Mouse (Mus musculus) thymus, postnatal 10 days (tissue): ENCODE results near the gene Col4a3.

ENCODE experiments used
- DNase-seq, 2 experiments: peaks; one replicate each; pipeline ENCODE4 v3.0.0; 2021; ENCODE audit warnings: low spot score in 2 of 2

Col4a3 gene

DNA sequence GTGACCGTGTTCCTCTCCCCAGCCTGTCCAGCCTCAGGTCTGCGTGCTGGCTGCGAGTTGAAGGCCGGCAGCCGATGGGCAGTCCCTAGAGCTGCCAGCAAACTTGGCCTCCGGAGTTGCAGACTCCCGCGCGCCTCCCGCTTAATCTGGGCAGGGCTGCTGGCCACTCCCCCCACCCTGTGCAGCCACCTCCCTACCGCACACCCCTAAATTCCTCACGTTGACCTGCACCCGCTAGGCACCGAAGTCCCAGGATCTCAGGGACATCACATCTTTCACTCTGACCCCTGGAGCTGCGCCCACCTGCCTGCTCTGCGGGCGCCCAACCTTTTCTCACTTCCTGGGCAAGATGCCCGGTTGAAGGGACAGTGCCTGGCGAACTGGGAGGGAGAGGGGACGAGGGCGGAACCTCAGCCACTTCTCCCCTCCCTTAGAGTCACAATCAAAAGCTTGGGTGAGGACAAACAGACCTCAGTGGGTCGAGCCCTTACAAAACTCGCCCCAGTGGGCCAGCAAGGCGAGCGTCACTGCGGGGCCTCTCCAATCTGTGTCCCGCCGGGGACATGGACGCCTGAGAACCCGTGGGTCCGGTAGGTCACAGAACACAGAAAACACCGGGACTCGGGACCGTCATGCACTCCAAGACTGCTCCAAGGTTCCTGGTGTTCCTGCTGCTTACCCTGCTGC lies at the start of gene Col4a3, which contains the start of gene Col4a4:
Gene Col4a3, plus strand, starts transcription at position 209 of the 687 bp plus-strand sequence.
Gene Col4a4, minus strand, starts transcription at position 137 of the 687 bp plus-strand sequence.
- DNase-seq: no peak

DNA sequence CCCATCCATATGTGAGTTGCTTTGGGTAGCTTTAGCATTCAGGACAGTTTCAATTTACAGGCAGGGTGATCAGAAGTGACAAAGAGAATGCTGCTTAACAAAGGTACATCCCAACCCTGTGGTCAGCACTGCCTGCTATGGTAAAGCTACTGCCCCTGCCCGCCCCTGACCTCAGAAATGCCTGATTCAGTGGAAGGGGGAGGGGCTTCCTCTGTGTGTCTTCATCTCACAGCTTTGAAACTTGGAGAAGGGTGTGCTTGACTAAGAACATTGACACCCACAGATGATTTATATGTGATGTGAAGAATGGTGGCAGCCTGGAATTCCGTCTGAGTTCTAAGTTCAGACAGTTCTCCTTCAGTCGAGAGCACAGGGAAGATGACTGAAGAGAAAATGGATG lies 48.9 kb upstream of the Col4a3 start:
- DNase-seq: no peak

DNA sequence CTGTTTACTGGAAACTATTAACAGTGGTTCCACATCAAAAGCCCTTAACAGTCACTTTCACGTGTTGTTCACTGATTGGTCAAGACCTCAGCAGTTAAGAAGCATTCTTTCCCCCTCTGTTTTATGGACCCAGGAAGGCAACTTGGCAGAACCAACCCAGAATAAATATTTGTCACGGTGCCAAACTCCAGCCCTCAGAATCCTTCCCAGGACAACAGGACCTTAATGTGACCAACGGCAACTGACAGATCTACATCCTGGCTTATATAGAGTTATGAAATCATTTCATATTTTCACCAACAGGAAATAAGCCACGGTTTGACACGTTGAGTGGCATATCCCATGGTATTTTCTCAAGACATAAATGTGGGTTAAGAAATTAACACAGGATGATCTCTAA lies 46.7 kb upstream of the Col4a3 start:
- no peak for DNase-seq

DNA sequence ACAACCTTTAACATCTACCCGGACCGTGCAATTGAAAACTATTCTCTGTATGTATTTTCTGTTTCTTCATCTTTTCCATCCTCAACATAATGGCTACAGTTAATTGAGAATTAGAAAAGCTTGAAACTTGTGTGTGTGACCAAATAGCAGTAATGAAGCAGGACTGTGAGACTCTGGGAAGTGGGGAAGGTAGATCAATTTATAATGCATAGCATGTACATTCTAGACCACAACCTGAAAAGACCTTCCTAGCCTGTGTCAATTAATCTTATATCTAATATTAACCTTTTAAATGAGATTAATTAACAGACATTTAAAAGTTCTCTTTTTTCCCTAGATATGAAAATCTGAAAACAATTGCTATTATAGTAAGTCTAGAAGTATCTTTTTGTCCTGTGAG lies 42.8 kb upstream of the Col4a3 start:
- DNase-seq: no peak

DNA sequence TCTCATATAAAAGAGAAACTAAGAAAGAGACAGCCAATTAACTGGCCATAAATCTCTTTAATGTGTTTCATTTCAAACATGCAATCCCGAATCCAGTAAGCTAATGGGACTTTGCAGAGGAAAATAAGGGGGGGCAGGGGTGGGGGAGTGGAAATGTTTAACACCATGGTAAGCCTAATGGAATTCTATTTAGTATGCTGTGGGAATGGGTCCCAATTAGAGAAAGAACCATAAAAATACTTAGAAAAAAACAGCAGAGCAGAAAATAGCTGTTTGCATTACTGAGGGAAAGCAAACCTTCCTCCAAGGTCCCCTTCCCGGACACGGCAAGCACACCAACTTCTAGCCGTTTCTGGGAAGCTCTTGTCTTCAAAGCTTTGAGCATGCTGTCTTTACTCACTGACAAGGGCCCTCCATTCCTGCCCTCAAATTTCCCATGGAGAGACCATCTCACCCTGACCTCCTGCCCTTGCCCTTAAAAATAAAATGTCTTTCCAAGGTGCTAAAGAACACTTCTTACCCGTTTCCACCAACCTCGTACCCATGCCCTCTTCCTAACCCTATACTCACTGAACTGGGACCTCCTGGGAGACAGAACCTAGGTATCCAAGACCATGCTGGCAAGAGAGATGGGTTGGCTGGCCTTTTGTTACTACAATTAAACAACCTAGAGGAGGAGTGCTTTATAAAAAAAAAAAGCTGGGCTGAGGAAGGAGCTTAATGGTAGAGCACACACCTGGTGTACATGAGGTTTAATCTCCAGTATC lies 42.1 kb upstream of the Col4a3 start:
- DNase-seq: no peak

DNA sequence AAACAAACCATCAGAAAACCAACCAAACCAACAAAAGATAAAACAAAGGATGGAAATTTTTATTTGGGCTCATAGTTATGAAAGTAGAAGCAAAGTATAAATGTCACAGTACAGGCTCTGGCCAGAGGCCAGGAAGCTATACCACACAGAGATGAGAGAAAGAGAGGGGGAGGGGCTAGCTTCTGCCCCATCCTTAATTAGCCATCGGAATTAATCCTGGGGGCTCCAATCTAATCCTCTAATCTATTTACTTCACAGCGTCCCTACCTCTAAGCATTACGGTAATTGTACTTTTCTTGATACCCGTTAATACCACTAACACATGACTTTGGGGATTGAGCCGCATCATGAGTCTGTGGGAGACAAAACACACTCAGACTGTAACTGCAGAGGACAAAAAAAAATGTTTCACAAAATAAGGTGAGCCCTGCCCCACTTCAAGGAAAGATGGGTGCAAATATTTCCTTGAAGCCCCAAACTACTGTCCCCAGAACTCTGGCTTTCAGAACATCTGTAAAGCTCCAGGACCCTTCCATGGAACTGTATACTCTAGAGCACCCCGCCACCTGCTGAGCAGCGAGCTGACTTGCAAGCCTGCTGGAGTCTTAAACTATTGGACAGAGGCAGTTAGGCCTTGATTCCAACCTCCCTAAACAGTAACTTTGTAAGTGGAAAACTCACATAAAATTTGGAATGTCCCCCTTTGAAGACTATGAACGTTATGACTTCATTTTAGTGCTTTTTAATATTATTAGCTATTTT lies 41.3 kb upstream of the Col4a3 start:
- DNase-seq: no peak

DNA sequence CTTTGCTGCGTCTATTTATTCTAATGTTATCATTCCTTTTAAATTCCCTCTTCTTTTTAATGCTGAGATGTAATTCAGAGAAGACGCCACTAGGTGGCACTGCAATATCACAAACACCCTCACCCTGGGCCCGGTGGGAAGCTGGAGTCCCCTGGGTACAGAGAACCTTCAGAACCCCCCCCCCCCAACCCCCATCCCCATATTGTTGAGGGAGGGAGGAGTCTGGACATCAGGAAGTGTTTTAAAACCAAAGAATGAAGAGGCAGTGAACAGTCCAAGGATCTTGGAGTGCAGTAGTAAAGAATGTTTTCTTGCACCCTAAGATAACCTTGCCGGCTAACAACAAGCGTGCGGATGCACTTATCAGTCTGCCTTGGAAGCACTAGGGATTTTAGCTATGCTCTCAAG lies 32.3 kb upstream of the Col4a3 start:
- no peak for DNase-seq

DNA sequence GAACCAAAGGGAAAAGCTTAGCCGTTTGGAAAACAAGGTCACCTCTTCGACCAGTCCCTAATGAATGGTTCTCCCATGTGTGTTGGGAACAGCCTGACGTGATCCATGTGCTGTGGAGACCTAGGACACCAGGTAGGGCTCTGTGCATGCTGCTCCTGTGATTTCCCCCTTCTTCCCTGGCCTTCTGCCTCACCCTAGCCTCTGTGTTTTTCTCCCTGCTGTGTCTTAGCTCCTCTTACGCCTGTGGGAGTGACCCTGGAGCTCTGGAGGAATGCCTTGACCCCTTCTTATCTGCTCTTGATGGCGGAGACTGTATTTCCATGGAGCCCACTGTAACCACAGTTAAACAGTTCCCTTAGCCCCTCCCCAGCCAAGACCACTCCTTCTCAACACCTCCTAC lies 31.8 kb upstream of the Col4a3 start:
- DNase-seq: no peak

DNA sequence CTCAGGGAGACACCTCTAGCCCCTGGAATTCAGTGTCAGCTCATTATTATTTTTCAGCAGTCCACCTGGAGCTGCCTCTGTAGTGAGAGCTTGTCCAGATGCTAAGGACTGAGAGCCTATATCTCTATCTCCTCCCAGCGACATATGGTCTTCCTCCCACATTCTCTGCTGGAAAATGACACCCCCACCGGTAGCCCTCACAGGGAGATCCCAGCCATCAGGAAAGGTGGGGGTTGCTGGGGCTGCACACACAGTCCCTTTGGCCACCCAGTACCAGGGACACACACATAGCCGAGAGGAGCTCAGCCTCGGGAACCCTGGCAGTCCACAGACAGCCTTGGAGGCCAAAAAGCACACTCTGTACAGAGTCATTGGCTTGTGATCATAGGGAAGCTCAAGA lies 26.5 kb upstream of the Col4a3 start:
- DNase-seq: no peak

DNA sequence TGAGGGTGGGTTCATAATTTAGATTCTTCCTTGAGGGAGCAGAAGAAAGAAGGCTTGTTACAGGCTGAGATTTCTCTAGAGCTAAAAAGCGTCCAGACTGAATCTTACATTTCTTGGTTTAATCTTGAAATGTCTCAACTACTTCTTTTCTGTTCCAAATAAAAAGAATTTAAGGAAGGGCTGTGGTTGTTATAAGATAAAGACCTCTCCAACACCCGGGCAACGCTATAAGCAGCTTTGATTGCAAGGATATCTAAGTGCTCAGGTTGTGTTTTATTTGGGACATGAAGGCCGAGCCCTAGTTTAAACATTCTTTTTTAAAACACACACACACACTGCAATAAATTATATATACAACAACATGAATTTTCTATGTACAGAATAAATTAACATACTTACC lies 17.3 kb upstream of the Col4a3 start:
- DNase-seq: no peak

DNA sequence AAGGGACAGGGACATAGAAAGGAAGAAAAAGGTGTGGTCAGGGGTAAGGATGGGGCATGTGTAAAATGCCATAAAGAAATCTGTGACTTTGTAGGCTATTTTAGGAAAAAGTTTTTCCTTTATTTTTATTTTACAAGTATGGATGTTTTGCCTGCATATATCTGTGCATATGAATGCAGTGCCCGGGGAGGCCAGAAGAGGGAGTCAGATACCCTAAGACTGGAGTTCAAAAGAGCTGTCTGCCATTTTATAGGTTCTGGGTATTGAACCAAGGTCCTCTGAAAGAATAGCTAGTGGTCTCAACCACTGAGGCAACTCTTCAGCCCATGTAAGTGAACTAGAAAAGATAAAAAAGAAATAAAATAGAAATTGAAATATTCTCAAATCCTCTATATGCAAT lies 15.0 kb upstream of the Col4a3 start:
- no peak for DNase-seq

DNA sequence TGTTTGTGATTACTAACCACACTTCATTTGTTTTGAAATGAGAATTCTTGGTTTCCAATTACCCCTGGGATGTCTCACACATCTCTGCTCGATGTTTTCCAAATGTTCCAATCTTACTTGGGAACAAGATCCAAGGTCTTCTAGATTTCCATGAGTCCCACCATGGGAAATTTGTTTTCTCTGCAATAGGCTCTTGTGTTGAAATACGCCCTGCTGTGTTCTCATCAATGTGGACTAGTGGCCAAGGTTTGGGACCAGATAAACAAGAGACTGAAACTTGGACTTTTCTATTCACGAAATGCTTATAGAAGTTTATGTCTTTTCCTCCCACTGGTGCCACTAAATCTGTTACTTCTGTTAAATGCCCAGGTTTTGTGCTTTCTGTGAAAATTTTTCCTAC lies 11.0 kb upstream of the Col4a3 start:
- DNase-seq: no peak

DNA sequence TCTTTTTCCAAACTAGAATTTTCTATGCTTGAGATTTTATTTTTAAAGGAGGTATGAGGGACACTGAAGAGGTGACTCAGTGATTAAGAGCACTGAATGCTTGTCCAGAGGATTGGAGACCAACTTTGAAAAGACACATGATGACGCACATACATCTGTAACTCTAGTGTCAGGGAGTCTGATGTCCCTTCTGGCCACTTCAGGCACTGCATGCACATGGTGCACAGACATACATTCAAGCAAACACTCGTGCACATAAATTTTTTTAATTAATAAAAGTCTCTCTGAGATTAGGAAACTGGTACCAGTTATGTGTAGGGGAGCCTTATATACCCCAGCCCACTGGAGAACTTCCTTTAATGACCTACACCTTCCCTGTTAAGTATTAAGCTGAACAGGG lies 10.5 kb upstream of the Col4a3 start:
- no peak for DNase-seq

DNA sequence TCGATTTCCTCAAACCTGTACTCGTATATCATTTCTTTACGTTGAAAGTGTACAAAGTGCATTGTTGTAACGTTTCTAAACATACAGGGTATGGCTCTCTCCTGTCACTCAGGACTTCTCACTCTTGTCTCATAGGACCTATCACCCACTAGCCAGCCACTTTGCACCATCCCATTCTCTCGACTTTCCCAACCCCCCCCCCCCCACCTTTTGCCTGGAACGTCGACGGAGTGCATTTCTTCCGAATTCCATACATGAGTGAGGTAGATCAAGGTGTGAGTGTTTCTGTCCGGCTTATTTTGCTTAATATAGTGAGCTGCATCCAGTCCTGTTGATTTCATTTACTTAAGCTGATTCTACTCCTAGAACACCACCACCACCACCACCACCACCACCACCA lies 9.4 kb upstream of the Col4a3 start:
- no peak for DNase-seq

DNA sequence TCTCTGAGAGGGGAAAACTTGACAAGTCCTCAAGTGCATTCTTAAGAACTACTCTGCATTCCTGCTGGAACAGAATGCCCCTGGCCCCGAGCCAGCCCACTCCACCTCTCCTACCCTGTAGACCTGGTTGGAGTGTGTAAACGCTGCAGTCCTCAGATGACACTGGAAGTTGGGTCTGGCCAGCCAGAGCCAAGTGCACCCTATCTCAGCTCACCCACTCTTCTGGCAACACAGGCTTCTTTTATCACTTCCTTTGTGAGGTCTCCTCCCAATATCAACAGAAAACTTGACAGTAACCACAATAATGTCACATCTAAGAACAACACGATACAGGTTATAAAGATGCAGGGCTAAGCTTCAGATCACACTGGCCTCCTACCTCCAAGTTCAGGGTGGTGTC lies 8.8 kb upstream of the Col4a3 start:
- no peak for DNase-seq

DNA sequence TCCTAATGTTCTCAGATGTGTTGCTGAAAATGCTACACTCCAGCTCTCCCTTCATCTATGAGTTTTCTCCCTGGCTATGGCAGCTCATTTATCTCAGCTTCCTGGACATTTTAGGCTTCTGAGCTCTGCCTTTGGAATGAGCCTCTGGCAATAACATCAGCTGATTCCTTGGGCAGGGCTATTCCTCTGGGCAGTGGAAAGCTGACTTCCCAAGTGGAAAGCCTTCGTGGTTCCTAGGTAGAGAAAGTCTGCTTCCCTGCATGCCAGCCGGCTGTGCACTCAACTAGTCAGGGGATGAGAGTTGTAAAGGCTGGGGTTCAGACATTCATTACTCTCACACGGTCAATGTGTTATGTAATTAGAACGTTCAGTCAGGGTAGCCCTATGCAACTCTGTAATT lies 8.4 kb upstream of the Col4a3 start:
- no peak for DNase-seq

DNA sequence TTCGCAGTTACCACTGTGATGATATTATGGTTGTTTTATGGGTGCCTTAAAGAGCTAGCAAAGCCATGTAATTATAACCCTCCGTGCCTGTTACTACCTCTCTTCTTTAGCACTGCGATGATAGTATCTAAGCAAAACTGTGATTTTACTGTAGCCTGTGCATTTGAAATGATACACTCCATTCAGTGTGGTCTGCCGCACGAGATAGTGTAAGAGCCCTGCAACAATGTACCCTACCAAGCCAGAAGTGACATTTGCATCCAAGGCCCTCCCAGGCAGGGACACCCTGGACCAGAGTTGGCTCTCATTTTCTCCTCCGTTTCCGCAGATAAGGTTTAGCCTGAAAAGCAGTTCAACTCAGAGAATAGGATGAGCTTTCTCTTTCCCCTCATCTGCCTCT lies 740 bp upstream of the Col4a3 start:
- no peak for DNase-seq

DNA sequence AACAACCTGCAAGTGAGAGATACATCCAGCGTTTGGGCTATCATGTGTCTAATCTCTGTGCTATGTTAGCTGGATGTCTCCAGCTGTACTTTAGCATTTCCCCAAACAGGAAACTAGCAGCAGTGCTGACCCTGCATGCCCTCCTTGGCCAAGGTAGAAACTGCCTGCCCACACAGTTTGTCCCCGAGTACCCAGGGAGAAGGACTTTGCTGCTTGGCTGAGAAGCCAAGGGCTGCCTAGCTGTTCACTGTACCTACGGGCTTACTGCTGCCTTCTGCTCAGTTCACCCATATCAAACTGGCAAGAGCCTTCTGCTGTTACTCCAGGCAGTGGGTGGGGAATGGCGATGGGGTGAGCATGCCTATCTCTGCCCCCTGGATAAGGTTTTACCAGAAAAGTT lies 3.5 kb downstream of the Col4a3 start:
- DNase-seq: no peak

DNA sequence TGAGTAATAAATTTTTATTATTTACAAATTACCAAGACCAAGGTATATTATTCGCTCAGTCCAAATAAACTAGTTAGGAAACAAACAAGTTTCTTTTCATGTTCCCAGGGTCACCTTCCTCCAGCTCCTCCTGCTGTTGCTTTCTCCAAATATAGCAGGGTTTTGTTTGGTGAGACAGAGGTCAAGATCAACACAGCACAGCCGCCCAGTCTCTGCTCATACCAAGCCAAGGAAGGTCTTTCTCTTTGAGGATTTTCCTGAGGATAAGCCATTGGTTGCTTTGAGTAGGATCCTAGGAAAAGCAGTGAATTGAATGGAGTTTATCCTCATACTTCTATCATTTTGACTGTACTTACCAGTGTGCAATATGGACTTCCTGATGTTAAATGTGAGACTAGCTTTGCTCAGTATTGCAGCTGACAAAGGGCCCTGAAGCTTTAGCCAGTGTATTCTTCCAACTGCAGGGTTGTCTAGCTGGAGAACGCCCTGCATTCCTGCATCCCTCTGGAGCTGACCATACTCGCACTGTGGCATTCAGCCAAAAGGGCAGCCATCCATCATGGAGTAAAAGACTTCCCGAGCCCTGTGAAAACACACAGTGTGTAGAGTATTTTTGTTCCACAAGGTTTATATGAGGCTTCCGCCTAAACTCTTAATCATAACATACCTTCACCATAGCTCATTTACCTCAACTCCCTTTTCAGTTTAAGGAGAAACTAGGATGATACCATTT lies 10.3 kb downstream of the Col4a3 start:
- no peak for DNase-seq

DNA sequence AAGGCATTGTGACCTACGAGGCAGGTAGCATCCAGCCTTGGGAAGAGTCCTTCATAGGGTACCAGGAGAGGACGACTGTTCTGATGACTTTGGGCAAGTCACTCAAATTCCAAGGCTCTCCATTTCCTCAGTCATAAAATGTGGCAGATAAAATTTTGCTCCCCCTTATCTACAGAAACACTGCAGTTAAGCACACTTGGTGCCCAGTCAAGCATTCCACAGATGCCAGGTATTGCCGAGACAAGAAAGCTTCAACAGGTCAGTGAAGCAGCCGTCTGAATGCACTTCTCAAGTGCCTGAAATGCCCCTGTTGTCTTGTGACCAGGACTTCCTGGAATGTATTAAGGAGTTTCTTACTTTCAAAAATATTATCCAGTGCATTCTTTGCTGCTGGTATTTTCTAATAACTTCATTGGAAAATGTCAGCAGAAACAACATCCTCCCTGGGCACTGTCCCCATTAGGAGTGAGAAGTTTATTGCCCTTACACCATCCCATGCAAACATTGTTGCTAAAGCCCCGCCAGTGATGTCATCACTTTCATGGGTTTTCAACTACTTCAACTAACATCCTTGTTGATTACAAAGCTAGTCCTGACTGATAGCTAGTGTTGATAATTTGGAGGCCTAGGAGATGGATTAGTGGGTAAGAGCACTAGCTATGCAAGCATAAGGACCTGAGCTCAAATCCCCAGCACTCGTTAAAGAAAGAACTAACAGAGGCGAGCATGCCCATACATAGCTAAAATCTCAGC lies 16.7 kb downstream of the Col4a3 start:
- DNase-seq: no peak

DNA sequence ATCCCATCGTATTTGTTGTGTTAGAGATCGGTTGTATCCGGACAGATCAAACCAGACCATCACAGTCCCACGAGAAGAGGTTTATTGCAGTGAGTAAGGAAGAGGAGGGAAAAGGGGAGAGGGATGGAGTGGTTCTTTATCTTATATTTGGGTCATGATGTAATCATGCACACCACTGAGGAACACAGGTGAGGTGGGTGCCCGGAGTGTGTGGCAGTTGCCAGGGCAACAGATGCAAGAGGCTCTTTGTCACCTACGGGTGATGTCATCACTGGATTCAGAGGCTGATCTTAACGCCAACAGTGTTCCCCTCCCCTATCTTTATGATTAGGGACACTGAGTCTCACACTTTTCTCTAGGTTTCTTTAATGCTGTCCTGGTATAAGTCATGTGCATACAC lies 18.6 kb downstream of the Col4a3 start:
- DNase-seq: no peak
